Mouse (Mus musculus) thymus, adult 2 months (tissue): ENCODE results near the gene Clk2. TPM values are rescaled to one million over a fixed set of nuclear protein-coding genes. Genes with fewer than 3 reads are reported as not detected.

ENCODE experiments used
- DNase-seq: peaks from one replicate; pipeline ENCODE4 v3.0.0; 2021
- H3K27ac ChIP-seq: fragments of 200-500 bp; 2 replicates; pipeline ENCODE4 v1.5.1; 2012; ENCODE audit warnings: low read length, control low read depth; ENCODE audit not compliant: control insufficient read depth, insufficient read depth
- H3K27me3 ChIP-seq: fragments of 200-500 bp; 2 replicates; pipeline ENCODE4 v1.6.1; 2012; ENCODE audit warnings: mild to moderate bottlenecking, low read length, moderate library complexity, mixed read lengths; ENCODE audit not compliant: control insufficient read depth, insufficient read depth
- H3K36me3 ChIP-seq: fragments of 200-500 bp; 2 replicates; pipeline ENCODE4 v1.6.1; 2012; ENCODE audit warnings: mild to moderate bottlenecking, low read length, moderate library complexity; ENCODE audit not compliant: control insufficient read depth, insufficient read depth
- H3K4me1 ChIP-seq: fragments of 200-500 bp; replicated peaks from 2 replicates; pipeline ENCODE4 v1.6.1; 2012; ENCODE audit warnings: low read length; ENCODE audit not compliant: control insufficient read depth, insufficient read depth
- H3K4me3 ChIP-seq: fragments of 200-500 bp; 2 replicates; pipeline ENCODE4 v1.5.1; 2012; ENCODE audit warnings: mild to moderate bottlenecking, low read length, control low read depth, moderate library complexity; ENCODE audit not compliant: control insufficient read depth, insufficient read depth
- CTCF ChIP-seq: fragments of 200-500 bp; IDR thresholded peaks from 2 replicates; pipeline ENCODE4 v1.5.1; 2012; ENCODE audit warnings: mild to moderate bottlenecking, control low read depth, low read length, moderate library complexity, borderline replicate concordance; ENCODE audit not compliant: control insufficient read depth, poor library complexity, insufficient read depth; ENCODE audit errors: extremely low read depth
- POLR2A ChIP-seq: fragments of 200-500 bp; IDR thresholded peaks from 2 replicates; pipeline ENCODE4 v1.6.1; 2012; ENCODE audit warnings: mild to moderate bottlenecking, low read length, control low read depth, moderate library complexity; ENCODE audit not compliant: control insufficient read depth, poor library complexity, insufficient read depth; ENCODE audit errors: extremely low read depth
- WGBS: fragments of 180-500 bp; shearing (Covaris S2); methylation state at CpG from one replicate; pipeline ENCODE4 v1.1.7; 2018; 5-methylcytosine and 5-hydroxymethylcytosine counted together
- polyA plus RNA-seq: library from polyadenylated mRNA; depleted of rRNA; stranded (reverse); fragments of >200 nt; gene quantifications from 2 replicates; pipeline ENCODE4 v1.2.3, GENCODE M21; 2012

The Clk2 gene
- polyA plus RNA-seq, 1 experiment = 126 TPM

- WGBS = 95% methylated on average over 13 of the region's 13 CpGs
- Histone ChIP-seq H3K4me3 (no peak overlapping the region), H3K36me3 (peaks cover 47% of the 10 kb centered on the region), H3K4me1 (peaks cover 3% of the 10 kb centered on the region), H3K27ac (no peak overlapping the region), H3K27me3 (no peaks in the 10 kb centered on the region)
- TF ChIP-seq CTCF (no peak), POLR2A (no peak)
- DNase-seq = no peak
These were observed 43.6 kb downstream of the Clk2 start for GRCm38 (mm10) chr3:89208075-89208657.

DNA sequence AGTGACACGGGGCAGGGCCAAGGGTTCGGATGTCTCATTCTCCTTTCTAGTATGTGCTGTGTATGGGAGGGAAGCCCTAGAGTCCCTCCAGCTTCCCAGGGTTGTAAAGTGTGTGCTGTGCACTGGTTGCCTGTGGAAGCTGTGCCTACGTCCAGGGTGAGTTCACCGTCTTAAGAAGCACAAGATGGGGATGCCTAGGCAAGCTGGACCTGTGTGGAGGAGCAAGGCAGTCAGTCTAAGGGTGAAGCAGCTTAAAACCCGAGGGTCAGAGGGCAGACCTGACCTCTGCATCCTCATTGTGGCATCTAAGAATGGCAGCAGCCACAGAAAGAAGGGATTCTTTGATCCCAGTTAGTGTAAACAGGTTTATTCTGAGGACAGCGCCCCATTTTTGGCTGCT lies 44.1 kb downstream of the Clk2 start:
- no peaks in the 10 kb centered on the region for H3K27me3 ChIP-seq
- no peak for DNase-seq
- WGBS = 91% methylated on average over 6 of the region's 6 CpGs
- no peak overlapping the region for H3K27ac ChIP-seq
- TF ChIP-seq POLR2A (no peak), CTCF (no peak)
- no peak overlapping the region for H3K4me3 ChIP-seq
- peaks cover 47% of the 10 kb centered on the region for H3K36me3 ChIP-seq
- H3K4me1 ChIP-seq = no peaks in the 10 kb centered on the region; the same call in 1 of the 2 replicates

- TF ChIP-seq CTCF (no peak), POLR2A (no peak)
- H3K4me3 ChIP-seq = no peak overlapping the region
- H3K36me3 ChIP-seq = peaks cover 46% of the 10 kb centered on the region
- H3K4me1 ChIP-seq = peaks cover 3% of the 10 kb centered on the region
- no peaks in the 10 kb centered on the region for H3K27me3 ChIP-seq
- H3K27ac ChIP-seq = no peak overlapping the region
- 94% methylated on average over 7 of the region's 7 CpGs for WGBS
- no peak for DNase-seq
These were observed 45.1 kb downstream of the Clk2 start for GRCm38 (mm10) chr3:89209731-89210130.

GRCm38 (mm10) chr3:89210162-89210561 lies 45.6 kb downstream of the Clk2 start:
- Histone ChIP-seq H3K4me1 (peaks cover 3% of the 10 kb centered on the region), H3K27ac (no peak overlapping the region), H3K4me3 (no peak overlapping the region), H3K27me3 (no peaks in the 10 kb centered on the region; the same call in 1 of the 2 replicates), H3K36me3 (peaks cover 42% of the 10 kb centered on the region)
- TF ChIP-seq POLR2A = no peak
- no peak for TF ChIP-seq CTCF
- WGBS = 87% methylated on average over 13 of the region's 13 CpGs
- no peak for DNase-seq

DNA sequence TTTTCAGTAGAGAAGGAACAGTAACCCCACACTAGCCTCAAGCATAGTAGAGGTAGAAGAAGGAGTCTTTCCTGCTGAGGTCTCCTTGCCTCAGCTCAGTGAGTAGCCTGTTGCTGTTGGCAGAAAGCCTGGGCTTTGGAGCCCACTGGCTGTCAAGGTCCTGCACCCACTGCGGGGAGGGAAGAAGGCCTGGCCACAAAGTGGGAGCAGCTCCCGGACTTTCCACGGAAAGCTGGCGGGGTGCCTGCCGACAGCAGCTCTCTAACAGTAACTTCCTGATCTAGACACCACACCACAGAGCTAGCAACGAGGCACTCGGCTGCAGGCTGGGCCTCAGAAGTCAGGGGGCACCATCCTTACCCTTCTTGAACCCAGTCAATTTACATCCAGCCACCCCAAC lies 46.1 kb downstream of the Clk2 start:
- H3K27me3 ChIP-seq = no peaks in the 10 kb centered on the region; the same call in 1 of the 2 replicates
- peaks cover 3% of the 10 kb centered on the region for H3K4me1 ChIP-seq
- TF ChIP-seq CTCF = no peak
- TF ChIP-seq POLR2A = no peak
- no peak overlapping the region for H3K27ac ChIP-seq
- WGBS = 75% methylated on average over 7 of the region's 7 CpGs
- H3K4me3 ChIP-seq = no peak overlapping the region
- DNase-seq = no peak
- H3K36me3 ChIP-seq = peaks cover 36% of the 10 kb centered on the region

GRCm38 (mm10) chr3:89213803-89214530 lies 49.4 kb downstream of the Clk2 start:
- DNase-seq = peak; percentile 90
- peak; percentile 26; the same call in 1 of the 2 replicates for TF ChIP-seq CTCF
- peak; percentile 33; the same call in 1 of the 2 replicates for TF ChIP-seq POLR2A
- peaks cover 8% of the 10 kb centered on the region; the same call in 1 of the 2 replicates for H3K36me3 ChIP-seq
- no peak overlapping the region for H3K27ac ChIP-seq
- peak overlapping the region; percentile 79 for H3K4me3 ChIP-seq
- under 1% methylated on average over 69 of the region's 69 CpGs for WGBS
- H3K27me3 ChIP-seq = no peaks in the 10 kb centered on the region; the same call in 1 of the 2 replicates
- peaks cover 3% of the 10 kb centered on the region for H3K4me1 ChIP-seq
